Mouse (Mus musculus): ENCODE results near the gene Tbpl2.

The Tbpl2 gene

DNA sequence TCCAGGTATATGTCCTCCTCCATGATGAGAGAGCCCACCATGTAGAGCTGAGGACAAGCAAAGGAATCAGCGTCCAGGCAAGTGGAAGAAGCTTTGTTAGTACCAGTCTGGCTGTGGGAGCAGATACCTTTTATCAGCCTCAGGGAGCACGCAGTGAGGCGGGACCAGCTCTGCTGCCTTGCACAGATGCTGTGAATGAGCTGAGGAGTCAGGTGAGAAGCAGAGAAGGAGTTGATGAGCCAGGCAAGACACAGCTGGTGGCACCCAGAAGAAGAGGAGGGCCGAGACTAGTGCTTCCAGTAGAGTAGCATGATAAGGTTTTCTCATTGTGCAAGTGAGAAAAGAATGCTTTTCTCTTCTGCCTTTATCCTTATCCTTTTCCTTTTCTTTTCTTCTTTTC, at the start of gene Tbpl2:
Gene Tbpl2, minus strand, starts transcription at position 101 of the 400 bp plus-strand sequence.
- DNase-seq (ENCODE audit: low spot score): no peak

DNA sequence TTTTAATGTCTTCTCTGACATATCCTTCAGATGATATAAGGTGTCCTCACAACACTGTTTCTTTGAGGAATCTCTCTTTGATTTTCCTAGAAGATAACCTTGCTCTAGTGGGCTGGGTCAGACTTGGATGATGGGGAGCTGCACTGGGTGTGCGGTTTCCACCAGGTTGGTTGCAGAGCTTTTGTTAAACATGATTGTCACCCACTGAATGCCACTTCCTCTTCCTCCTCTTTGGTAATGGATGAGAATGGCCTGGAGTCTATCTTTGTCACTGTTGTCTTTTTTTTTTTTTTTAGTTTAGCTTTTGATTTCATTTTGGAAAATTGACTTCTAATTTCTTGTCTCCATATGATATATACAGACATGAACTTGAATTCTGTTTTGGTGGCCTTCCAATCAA, 38.0 kb upstream of the Tbpl2 start:
- DNase-seq (ENCODE audit: low spot score): no peak

DNA sequence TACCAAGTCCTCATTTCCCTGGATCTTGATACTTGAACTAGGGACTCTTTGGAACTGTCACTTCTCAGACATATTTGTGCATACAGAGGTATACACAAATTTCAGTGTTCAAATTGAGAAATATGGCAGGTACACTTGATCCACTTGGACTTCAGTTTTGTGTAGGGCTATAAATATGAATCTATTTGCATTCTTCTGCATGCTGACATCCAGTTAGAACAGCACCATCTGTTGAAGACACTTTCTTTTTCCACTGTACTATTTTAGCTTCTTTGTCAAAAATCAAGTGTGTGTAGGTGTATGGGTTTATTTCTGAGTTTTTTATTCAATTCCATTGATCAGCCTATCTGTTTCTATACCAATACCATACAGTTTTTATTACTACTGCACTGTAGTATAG, 12.7 kb upstream of the Tbpl2 start:
- no peak for DNase-seq (ENCODE audit: low spot score)

DNA sequence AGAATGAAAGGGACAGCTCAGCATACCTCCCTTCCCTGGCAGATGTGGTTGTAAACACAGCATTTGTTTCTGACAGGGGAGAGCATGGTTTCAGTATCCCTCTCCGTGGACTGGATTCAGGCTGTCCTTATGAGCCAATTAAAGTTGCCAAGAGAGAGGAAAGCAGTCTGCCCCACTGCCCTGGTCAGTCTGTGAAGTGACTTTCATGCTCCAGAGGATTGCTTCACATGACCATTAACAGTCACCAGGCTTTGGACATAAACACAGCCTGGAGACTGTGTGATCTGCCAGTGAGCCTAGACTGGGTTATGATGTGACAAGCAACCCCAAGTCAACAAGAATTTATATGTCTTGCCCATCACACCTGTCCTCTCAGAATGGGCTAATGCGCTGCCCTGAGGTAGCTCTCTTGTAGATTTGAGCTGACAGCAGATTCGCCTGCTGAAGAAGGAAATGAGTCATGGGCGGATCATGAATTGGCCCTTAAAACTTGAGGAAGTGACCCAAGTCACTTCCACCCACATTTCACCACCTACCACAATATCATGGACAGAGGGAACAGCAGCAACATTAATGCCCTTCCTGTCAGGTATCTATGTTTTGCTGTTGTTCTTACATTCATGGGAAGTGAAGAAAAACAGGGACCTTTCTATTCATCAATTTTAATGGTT, 7.4 kb upstream of the Tbpl2 start:
- DNase-seq (ENCODE audit: low spot score): no peak

DNA sequence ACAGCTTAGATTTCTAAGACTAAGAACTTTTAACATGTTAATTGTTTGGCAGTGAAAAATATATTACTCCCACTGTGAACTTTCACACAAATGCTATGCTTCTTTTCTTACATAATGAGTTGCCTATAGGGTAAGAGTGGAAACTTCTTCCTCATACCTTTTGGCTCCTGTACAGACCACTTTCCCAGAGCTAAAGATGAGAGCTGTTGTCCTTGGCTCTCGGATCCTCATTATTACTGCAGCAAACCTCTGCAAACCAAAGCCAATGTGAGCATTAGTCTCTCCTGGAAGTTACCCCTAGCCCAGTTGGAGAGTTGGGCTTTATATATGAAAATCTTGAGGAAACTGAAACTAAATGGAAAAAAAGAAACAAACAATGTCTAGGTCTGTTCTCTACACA, 5.5 kb downstream of the Tbpl2 start:
- DNase-seq (ENCODE audit: low spot score): no peak

DNA sequence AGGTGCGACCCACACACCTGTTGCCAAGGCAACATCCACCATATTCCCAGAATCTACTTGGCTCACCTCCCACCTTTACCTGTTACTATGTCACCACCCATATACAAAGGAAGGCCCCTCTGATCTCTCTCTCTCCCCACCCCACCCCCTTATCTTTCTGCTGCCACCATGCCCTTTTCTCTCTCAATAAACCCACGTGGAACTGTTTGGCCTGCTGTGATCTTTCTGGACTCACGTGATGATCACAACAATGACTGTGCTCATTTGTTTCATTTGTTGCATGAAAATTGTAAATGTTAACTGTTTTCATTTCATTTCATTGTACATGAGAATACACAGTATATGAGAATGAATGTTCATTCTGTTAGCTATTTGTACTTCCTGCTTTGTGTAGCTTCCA, 45.9 kb downstream of the Tbpl2 start:
- no peak for DNase-seq (ENCODE audit: low spot score)

DNA sequence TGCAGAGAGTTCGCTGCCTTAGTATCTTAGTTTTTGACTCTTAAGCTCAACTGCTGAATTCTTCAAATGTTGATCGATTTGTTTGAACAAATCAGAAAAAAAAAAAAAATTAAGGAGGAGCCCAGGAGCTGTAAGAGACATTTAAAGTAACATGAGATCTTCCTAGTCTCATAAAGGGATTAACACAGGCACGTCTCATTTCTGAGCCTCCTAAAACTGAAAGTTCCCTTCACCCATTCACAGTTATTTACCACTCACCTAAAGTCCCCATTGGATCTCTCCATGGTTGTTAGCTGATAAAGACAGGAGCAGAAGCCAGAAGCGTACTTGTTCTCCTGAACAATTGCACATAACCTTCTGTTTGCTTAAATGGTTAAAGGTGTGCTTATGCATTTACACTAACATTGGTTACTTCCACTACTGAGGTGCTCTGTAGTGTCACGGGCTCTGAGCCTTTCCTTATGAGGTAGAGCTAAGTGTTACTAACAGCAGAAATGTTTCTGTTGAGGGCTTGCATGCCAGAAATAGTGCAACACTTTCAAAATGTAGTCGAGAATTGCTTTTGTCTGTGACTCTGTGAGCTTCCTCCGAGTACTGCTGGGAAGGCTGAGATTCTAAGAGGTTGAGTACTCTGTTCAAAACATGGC, 46.9 kb downstream of the Tbpl2 start, which contains the start of gene Hnmt:
Gene Hnmt, minus strand, starts transcription at position 51 of the 647 bp plus-strand sequence.
- peak; percentile 5 for DNase-seq (ENCODE audit: low spot score)

DNA sequence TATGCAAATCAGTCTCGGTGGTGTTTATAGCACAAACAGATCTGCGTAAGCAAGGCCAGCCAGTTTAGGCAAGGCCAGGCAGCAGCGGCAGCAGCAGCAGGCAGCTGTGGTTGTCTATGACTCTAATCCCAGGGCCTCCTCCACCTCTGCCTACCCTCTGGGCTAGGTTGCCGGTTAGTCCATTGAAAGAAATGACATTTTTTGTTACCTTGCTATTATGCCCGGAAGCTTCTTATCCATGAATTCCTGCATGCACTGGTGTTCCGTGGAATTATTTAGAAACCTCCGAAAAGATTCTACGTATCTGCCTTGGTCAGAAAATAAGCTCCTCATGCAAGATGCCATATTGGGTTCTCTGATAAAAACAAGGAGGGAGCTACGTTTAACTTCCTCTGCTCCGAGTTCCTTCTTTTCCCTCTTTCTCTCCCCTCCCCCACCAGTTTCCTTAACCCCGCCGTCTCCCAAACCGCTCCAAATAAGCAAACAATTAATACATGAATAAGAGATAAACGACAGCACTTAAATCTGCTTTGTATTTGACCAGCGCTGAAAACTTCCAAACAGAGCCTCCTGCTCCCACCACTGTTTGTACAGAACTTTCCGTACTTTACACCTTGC, 47.8 kb downstream of the Tbpl2 start:
- peak; percentile 55 for DNase-seq (ENCODE audit: low spot score)

DNA sequence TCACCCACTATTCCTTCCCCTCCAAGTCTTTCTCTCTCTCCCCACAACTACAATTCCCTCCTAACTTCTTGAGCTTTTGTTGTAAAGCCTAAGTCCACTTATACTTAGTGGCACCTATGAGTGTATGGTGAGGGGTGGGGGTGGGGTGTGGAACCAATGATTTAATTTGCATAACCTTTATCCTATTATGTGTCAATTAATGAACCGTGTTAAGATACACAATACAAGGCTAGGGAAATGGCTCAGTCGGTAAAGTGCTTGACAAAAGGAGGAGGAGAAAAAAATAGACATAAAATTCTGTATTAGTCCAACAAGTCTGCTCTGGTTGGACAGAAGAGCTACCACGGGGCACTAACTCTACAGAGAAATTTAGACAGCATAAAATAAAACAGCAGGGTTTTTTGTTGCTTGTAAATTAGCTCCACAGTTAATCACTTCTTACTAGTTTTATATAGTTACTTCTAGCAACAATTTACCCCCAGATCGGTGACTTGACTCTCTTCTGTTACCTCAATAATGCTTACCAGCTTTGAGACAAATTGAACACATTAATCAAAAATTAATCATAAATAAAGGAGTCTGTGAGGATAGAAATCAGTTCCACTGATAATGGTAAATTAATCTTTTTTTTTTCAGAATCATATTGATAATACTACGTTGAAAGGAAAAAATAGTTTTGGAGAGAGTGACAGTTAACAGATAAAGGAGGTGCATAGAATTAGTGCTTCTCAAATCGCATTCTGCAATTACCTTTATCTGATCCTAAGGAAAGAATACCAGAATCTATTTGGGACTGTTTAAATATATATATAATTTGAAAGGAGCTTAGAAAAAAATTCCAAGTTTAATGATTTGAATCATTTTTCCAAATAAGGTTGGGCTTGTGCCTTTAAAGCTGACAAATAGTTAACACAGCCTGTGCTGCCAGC, 48.6 kb downstream of the Tbpl2 start:
- DNase-seq (ENCODE audit: low spot score): peak; percentile 39

DNA sequence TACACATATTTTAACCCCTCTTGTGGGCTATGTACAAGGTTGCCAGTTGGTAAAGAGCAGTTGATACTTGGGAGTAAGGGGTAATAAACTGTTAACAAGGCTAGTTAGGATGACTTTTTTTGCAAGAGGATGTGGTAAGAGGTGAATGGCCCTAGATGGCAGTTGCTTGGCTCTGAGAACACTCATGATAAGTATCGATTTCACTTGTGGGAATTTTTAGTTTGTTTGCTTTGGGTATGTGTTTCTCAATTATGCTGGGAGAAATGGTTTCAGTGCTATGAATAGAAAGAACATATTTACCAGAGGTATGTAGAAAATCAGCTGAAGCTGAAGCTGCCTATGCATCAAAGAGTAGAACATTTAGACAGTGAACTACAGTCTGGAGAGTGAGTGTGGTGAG, 53.5 kb downstream of the Tbpl2 start:
- DNase-seq (ENCODE audit: low spot score): no peak

DNA sequence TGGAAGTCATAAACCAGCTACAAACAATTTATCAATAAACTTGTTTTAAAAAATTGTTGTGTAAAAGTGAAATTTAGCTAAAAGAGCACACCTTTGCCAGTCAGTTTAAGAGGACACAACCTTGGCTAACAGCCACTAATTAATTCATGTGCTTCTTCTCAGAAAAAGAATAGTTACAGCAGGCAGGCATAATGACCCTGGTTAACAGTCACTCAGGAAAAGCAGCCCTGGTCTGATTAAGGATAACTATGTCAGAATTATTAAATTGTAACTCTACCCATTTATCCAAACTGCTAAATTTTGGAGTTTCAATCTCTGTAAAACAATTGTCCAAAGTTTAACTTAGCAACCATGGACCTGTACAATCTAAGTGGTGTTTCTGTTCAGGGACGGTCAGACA, 55.9 kb downstream of the Tbpl2 start:
- DNase-seq (ENCODE audit: low spot score): no peak
